Mouse (Mus musculus) olfactory bulb, adult 2 months (tissue): ENCODE data around the gene Slc25a12. TPM values are rescaled to one million over a fixed set of nuclear protein-coding genes. Genes with fewer than 3 reads are reported as not detected.

Experiments used
- H3K27ac ChIP-seq: fragments of 200-500 bp; 2 replicates; pipeline ENCODE4 v1.5.1; 2012; ENCODE audit warnings: low read depth, low read length; ENCODE audit not compliant: insufficient read depth
- H3K4me1 ChIP-seq: fragments of 200-500 bp; 2 replicates; pipeline ENCODE4 v1.6.1; 2012; ENCODE audit warnings: low read length; ENCODE audit not compliant: control insufficient read depth, insufficient read depth
- H3K4me3 ChIP-seq: fragments of 200-500 bp; 2 replicates; pipeline ENCODE4 v1.5.1; 2012; ENCODE audit warnings: mild to moderate bottlenecking, low read depth, low read length, moderate library complexity; ENCODE audit not compliant: insufficient read depth
- CTCF ChIP-seq: fragments of 200-500 bp; IDR thresholded peaks from 2 replicates; pipeline ENCODE4 v1.5.1; 2012; ENCODE audit warnings: low read depth, mild to moderate bottlenecking, low read length, moderate library complexity; ENCODE audit not compliant: insufficient read depth
- POLR2A ChIP-seq: fragments of 200-500 bp; IDR thresholded peaks from 2 replicates; pipeline ENCODE4 v1.6.1; 2012; ENCODE audit warnings: mild to moderate bottlenecking, low read depth, low read length, moderate library complexity; ENCODE audit not compliant: insufficient read depth
- WGBS: fragments of 180-500 bp; shearing (Covaris S2); methylation state at CpG from one replicate; pipeline ENCODE4 v1.1.7; 2018; 5-methylcytosine and 5-hydroxymethylcytosine counted together
- polyA plus RNA-seq: library from polyadenylated mRNA; stranded (reverse); fragments of >200 nt; gene quantifications from 2 replicates; pipeline ENCODE4 v1.2.4, GENCODE M21; 2012; ENCODE audit warnings: low replicate concordance; ENCODE audit not compliant: missing spikeins, insufficient read depth, insufficient read length

The Slc25a12 gene
- polyA plus RNA-seq, 1 experiment = not detected

DNA sequence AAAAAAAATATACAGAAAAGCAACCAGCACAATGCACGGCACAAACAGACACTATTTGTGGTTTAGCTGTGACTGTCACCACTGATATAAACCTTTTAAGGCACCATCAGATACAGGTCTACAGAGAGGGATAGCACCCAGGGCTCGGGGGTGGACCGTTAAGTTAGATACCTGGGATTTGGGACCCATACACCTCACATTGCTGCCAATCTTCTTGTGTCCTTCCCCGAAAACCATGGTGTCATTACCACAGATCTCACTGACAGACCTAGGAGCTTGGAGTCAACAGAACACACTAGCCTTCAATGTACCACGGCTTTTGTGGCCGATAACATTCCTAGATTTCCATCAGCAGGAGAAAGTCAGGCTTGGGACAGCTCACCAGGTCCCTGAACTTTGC, 30.9 kb downstream of the Slc25a12 start:
- 95% methylated on average over 6 of the region's 6 CpGs for WGBS
- no peak for TF ChIP-seq POLR2A
- no peak for TF ChIP-seq CTCF
- H3K4me3 ChIP-seq = no peak overlapping the region
- H3K4me1 ChIP-seq = peaks cover 12% of the 10 kb centered on the region; the same call in 1 of the 2 replicates
- H3K27ac ChIP-seq = no peak overlapping the region

DNA sequence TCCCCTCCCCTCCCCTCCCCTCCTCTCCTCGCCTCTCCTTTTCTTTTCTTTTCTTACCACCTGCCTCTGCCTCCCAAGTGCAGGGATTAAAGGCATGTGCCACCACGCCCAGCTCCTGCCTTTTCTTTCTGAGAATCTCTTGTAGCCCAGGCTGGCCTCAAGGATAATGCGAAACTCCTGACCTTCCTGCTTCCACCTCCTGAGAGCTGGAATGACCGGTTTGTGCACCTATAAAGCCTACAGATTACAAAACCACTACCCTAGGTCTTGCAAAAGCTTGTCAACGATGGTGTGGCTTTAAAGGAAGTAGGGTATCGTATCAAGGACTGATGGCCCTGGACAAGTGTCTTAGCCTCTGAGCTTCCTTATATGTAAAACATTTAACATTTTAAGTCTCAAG, 31.3 kb downstream of the Slc25a12 start:
- 86% methylated on average over 5 of the region's 6 CpGs for WGBS
- H3K27ac ChIP-seq = no peak overlapping the region
- no peak overlapping the region for H3K4me3 ChIP-seq
- H3K4me1 ChIP-seq = peaks cover 12% of the 10 kb centered on the region; the same call in 1 of the 2 replicates
- TF ChIP-seq CTCF (no peak), POLR2A (no peak)

DNA sequence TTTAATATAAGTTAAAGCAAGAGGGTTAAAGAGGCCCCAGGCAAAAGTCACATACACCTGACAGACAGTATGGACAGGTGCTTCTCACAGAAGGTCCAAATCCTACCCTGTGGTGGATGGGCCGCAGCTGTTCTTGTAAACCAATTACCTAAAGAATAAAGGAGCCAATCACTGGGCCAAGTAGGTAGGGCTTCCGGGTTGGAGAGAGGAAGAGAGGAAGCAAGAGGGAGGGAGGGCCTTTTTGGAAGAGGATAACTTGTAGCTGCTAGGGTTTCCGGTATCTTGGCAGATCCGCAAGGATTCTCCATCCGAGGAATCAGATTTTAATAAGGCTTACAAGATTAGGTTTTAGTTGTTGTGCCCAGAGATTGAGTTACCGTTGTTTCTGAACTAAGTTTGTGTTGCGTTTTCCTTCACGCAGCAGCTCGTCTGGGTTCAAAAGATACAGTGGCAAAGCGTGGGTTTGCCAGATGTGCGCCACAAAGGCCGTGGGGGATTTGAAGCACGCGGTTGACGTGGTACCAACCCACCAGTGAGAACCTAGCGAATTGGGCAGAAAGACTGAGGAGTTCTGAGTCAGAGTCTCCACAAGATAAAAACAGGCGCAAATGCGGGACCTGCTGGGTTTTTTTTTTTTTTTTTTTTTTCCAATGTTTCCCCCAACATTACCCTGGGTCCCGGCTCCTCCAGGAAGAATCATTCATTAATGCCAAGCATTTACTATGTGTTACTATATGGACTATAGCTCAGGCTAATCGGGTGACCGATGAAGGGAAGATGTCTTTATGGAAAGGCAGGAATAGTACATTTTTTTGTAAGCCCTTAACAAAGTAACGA, 33.3 kb downstream of the Slc25a12 start:
- Histone ChIP-seq H3K4me3 (no peak overlapping the region), H3K4me1 (peaks cover 9% of the 10 kb centered on the region; the same call in 1 of the 2 replicates), H3K27ac (0 out of 2 replicates have a peak overlapping the region, but pooled peaks have one; percentile 11)
- TF ChIP-seq POLR2A (no peak), CTCF (no peak)
- WGBS = 65% methylated on average over 22 of the region's 22 CpGs

GRCm38 (mm10) chr2:71329761-71330160, 37.8 kb downstream of the Slc25a12 start:
- no peak overlapping the region for H3K27ac ChIP-seq
- WGBS = 89% methylated on average over 3 of the region's 3 CpGs

GRCm38 (mm10) chr2:71328391-71329160, 39.0 kb downstream of the Slc25a12 start:
- no peak overlapping the region for H3K4me3 ChIP-seq
- no peak for TF ChIP-seq POLR2A
- no peak for TF ChIP-seq CTCF
- H3K27ac ChIP-seq = 0 out of 2 replicates have a peak overlapping the region, but pooled peaks have one; percentile 20
- H3K4me1 ChIP-seq = peaks cover 3% of the 10 kb centered on the region
- WGBS = 70% methylated on average over 15 of the region's 15 CpGs

More at GRCm38 (mm10) chr2:71329761-71330160, 37.8 kb downstream of the Slc25a12 start:
- no peak overlapping the region for H3K4me3 ChIP-seq
- H3K4me1 ChIP-seq = peaks cover 5% of the 10 kb centered on the region
- TF ChIP-seq POLR2A (no peak), CTCF (no peak)

GRCm38 (mm10) chr2:71327715-71328114, 39.8 kb downstream of the Slc25a12 start:
- peaks cover 3% of the 10 kb centered on the region for H3K4me1 ChIP-seq
- 50% methylated on average over 2 of the region's 2 CpGs for WGBS
- TF ChIP-seq CTCF (no peak), POLR2A (no peak)
- H3K27ac ChIP-seq = no peak overlapping the region; the same call in 1 of the 2 replicates
- no peak overlapping the region for H3K4me3 ChIP-seq

GRCm38 (mm10) chr2:71326766-71327464, 40.6 kb downstream of the Slc25a12 start:
- no peak for TF ChIP-seq CTCF
- no peak for TF ChIP-seq POLR2A
- H3K4me3 ChIP-seq = no peak overlapping the region
- 72% methylated on average over 11 of the region's 11 CpGs for WGBS
- peaks cover 3% of the 10 kb centered on the region for H3K4me1 ChIP-seq
- no peak overlapping the region for H3K27ac ChIP-seq

GRCm38 (mm10) chr2:71323886-71324285, 43.7 kb downstream of the Slc25a12 start:
- TF ChIP-seq POLR2A (no peak), CTCF (no peak)
- no peak overlapping the region for H3K27ac ChIP-seq
- WGBS = 77% methylated on average over 7 of the region's 7 CpGs
- H3K4me1 ChIP-seq = peaks cover 3% of the 10 kb centered on the region
- no peak overlapping the region for H3K4me3 ChIP-seq

DNA sequence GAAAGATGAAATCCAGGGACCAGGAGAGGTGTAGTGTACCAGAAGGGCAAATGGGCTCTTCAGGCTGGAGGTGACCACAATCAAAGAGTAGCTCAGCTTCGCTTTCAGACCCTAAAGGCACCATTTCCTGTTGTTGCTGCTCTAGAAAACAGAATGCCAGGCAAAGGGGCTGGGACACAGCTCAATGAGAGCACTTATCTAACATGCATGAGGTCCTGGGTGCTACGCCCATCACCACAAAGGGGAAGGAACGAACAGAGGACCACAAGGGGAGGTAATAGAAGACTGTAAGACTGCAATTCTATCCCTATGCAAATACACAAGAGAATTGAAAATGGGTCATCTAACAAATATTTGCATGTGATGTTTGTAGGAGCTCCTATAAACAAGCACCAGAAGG, 46.1 kb downstream of the Slc25a12 start:
- Histone ChIP-seq H3K4me1 (no peaks in the 10 kb centered on the region), H3K4me3 (no peak overlapping the region), H3K27ac (no peak overlapping the region)
- TF ChIP-seq POLR2A = no peak
- no peak for TF ChIP-seq CTCF
- 92% methylated on average over 3 of the region's 3 CpGs for WGBS
